8 mouse cellular contexts compared by ENCODE assay signal in genomic region chr6:115251531-115251985, GRCm38 (mm10). TPM values are rescaled to one million over a fixed set of nuclear protein-coding genes. Genes with fewer than 3 reads are reported as not detected.
A peak's percentile ranks its signal among the peaks of the same experiment; 100 is the strongest.
DNase-seq lines count a peak whose midpoint lies in the region; ATAC-seq and TF ChIP-seq lines count a peak whose summit lies in the region.

No protein-coding gene starts in this region.

- TF ChIP-seq POLR2A in small intestine, adult 2 months (IDR thresholded peaks at IDR 0.05; ENCODE audit: low read depth, low read length) = no peak

- intact Hi-C loops in heart, postnatal 14 days (cut with DNase I) = no loop called here

- H3K4me2 ChIP-seq in liver, embryonic 15.5 days = peak overlapping the region; percentile 25

- H3K36me3 ChIP-seq in liver, embryonic 15.5 days (replicated peaks) = no peaks in the 10 kb centered on the region
- H3K36me3 ChIP-seq in small intestine, adult 2 months (ENCODE audit: control insufficient read depth, insufficient read depth, low read length) = no peaks in the 10 kb centered on the region

- no peak overlapping the region for H3K27ac ChIP-seq in liver, embryonic 15.5 days (replicated peaks)
- no peak overlapping the region for H3K27ac ChIP-seq in small intestine, adult 2 months (ENCODE audit: insufficient read depth, low read depth, low read length)

- no peaks in the 10 kb centered on the region for H3K9me3 ChIP-seq in liver, embryonic 15.5 days (replicated peaks)

- WGBS in liver, embryonic 15.5 days (ENCODE audit: insufficient replicate concordance) = 12% methylated on average over 13 of the region's 13 CpGs
- WGBS in small intestine, adult 2 months = 7% methylated on average over 13 of the region's 13 CpGs

- ATAC-seq in liver, embryonic 15.5 days (ENCODE audit: insufficient read depth) = no peak

- DNase-seq in cerebellum, adult 9-11 months = peak; percentile 58
- DNase-seq in cerebellum, adult 9-10 months = no peak
- DNase-seq in thymus, postnatal 4 days = peak; percentile 12
- no peak for DNase-seq in thymus, adult 18-20 months
- DNase-seq in heart, postnatal 14 days = peak; percentile 62 to 72
- DNase-seq in spleen, postnatal 4 days (ENCODE audit: low spot score in 2 of 2) = no peak

- peaks cover 5% of the 10 kb centered on the region; the same call in 1 of the 2 replicates for H3K4me1 ChIP-seq in liver, embryonic 15.5 days (replicated peaks)
- H3K4me1 ChIP-seq in small intestine, adult 2 months (ENCODE audit: control insufficient read depth, insufficient read depth, insufficient read length, low read length) = peaks cover 6% of the 10 kb centered on the region

- no peak overlapping the region for H3K4me3 ChIP-seq in liver, embryonic 15.5 days (replicated peaks)
- H3K4me3 ChIP-seq in small intestine, adult 2 months (ENCODE audit: low read depth, low read length) = peak overlapping the region; percentile 0; the same call in 1 of the 2 replicates

- no peak overlapping the region for H3K9ac ChIP-seq in liver, embryonic 15.5 days

- no peak for TF ChIP-seq CTCF in small intestine, adult 2 months (IDR thresholded peaks at IDR 0.05; ENCODE audit: extremely low read depth, insufficient read length, insufficient replicate concordance, low read depth, low read length)

- H3K27me3 ChIP-seq in liver, embryonic 15.5 days = no peaks in the 10 kb centered on the region; the same call in 1 of the 2 replicates
- peaks cover 4% of the 10 kb centered on the region; the same call in 1 of the 2 replicates for H3K27me3 ChIP-seq in small intestine, adult 2 months (ENCODE audit: control insufficient read depth, insufficient read depth, low read length)

RNA-seq across cellular contexts. Expression of gene Timp4, which starts 0.4 kb away (rescaled TPM):
- total RNA-seq in heart, postnatal 14 days (2021) = 10 to 100 TPM; 27.9 to 29.4 TPM
- 0.02 TPM in 1 of 2 replicates, not detected in the other for polyA plus RNA-seq in liver, embryonic 15.5 days (2015; fragmentation: Nextera tagmentation; extraction: Ambion mirVana)
- polyA plus RNA-seq in small intestine, adult 2 months (2012; rRNA removed) = 0.09 and 0.36 TPM in 2 replicates

RNA-seq across cellular contexts. Expression of gene Gm17482, which starts 24.4 kb away (rescaled TPM):
- not detected for total RNA-seq in heart, postnatal 14 days (2021)
- not detected in 2 replicates for polyA plus RNA-seq in liver, embryonic 15.5 days (2015; fragmentation: Nextera tagmentation; extraction: Ambion mirVana)
- polyA plus RNA-seq in small intestine, adult 2 months (2012; rRNA removed) = not detected in 2 replicates

Comparison
In these comparisons a context has a peak if more than half of its experiments do, and no peak if none do; other contexts are left out.
1. DNase-seq: peak in cerebellum, adult 9-11 months (single experiment), thymus, postnatal 4 days (single experiment) and heart, postnatal 14 days (2 of 2); none in cerebellum, adult 9-10 months (single experiment), thymus, adult 18-20 months (0 of 2) and spleen, postnatal 4 days (0 of 2).